Mouse (Mus musculus): ENCODE measurements at regions not wholly inside any gene's neighbourhood (a gene's known extent, or its start where the extent isn't known, plus 50 kb on each side); places are given as distances from the start of the nearest gene placed in this dataset.

- TF ChIP-seq RCOR1 (IDR thresholded peaks at IDR 0.05; ENCODE audit: low read depth, low read length) (no peak), TCF12 (IDR thresholded peaks at IDR 0.05; ENCODE audit: low read depth, low read length) (no peak), ZMIZ1 (IDR thresholded peaks at IDR 0.05; ENCODE audit: low read depth, low read length) (no peak), ZNF384 (IDR thresholded peaks at IDR 0.05; ENCODE audit: low read depth, low read length) (no peak), USF1 (IDR thresholded peaks at IDR 0.05; ENCODE audit: low read depth, low read length) (no peak), TBP (IDR thresholded peaks at IDR 0.05; ENCODE audit: low read depth, low read length) (no peak), BHLHE40 (IDR thresholded peaks at IDR 0.05; ENCODE audit: borderline replicate concordance, low read depth, low read length) (no peak), CTCF (IDR thresholded peaks at IDR 0.05 in 2 of 3, conservative IDR thresholded peaks at IDR 0.05 in 1 of 3; ENCODE audit: control insufficient read depth in 1 of 3, insufficient read depth in 1 of 3, low read depth in 2 of 3, low read length in 3 of 3, poor library complexity in 1 of 3, severe bottlenecking in 1 of 3) (no peak)
Measured at GRCm38 (mm10) chrX:162348341-162348740, 188.8 kb upstream of the Nhs start.

All from MEL (cell line).